In genomic region chr10:111168305-111168704, GRCm38 (mm10) we compare ENCODE assay signal across 15 mouse cellular contexts. TPM values are rescaled to one million over a fixed set of nuclear protein-coding genes. Genes with fewer than 3 reads are reported as not detected.
A peak's percentile ranks its signal among the peaks of the same experiment; 100 is the strongest.
DNase-seq lines count a peak whose midpoint lies in the region; TF ChIP-seq lines count a peak whose summit lies in the region.
"Had no signal": no experiment of that assay in that cellular context is flagged by ENCODE, and none has a peak within 500 bp of the region (broad histone marks: within the 10 kb centered on the region; RNA-seq: fewer than 3 reads in every experiment).

No protein-coding gene starts in this region.

- intact Hi-C loops in left cerebral cortex, postnatal 14 days (cut with DNase I), result loop anchor here (5.0 kb wide), 1 partner anchor 61 kb away; no protein-coding TSS in a partner anchor
- intact Hi-C loops in left cerebral cortex, adult 2 months (cut with DNase I), result loop anchor here (5.0 kb wide), 1 partner anchor 84 kb away; no protein-coding TSS in a partner anchor

- H3K27me3 ChIP-seq in spleen, adult 2 months (ENCODE audit: control insufficient read depth, insufficient read depth, low read length), result no peaks in the 10 kb centered on the region
- H3K27me3 ChIP-seq: embryonic facial prominence, embryonic 12.5 days; hindbrain, embryonic 15.5 days; midbrain, embryonic 13.5 days had no signal

- no peaks in the 10 kb centered on the region for H3K36me3 ChIP-seq in spleen, adult 2 months (ENCODE audit: control insufficient read depth, insufficient read depth, low read length)
- H3K36me3 ChIP-seq: embryonic facial prominence, embryonic 12.5 days; hindbrain, embryonic 15.5 days; midbrain, embryonic 13.5 days had no signal

- peaks cover 17% of the 10 kb centered on the region; the same call in 1 of the 2 replicates for H3K4me1 ChIP-seq in spleen, adult 2 months (ENCODE audit: control insufficient read depth, insufficient read depth, insufficient read length)

- H3K4me3 ChIP-seq in spleen, adult 2 months (ENCODE audit: extremely low read depth, insufficient read depth, insufficient read length), result no peak overlapping the region
- H3K4me3 ChIP-seq in left cerebral cortex, adult 2 months, result no peak overlapping the region
- H3K4me3 ChIP-seq: embryonic facial prominence, embryonic 12.5 days; hindbrain, embryonic 15.5 days; midbrain, embryonic 13.5 days had no signal

- TF ChIP-seq CTCF in spleen, adult 2 months (IDR thresholded peaks at IDR 0.05; ENCODE audit: extremely low read depth, insufficient read depth, insufficient read length, insufficient replicate concordance), result no peak
- TF ChIP-seq CTCF in left cerebral cortex, adult 2 months (IDR thresholded peaks at IDR 0.05), result no peak

- no peak for TF ChIP-seq POLR2A in spleen, adult 2 months (IDR thresholded peaks at IDR 0.05; ENCODE audit: low read depth, low read length)

- no peak for DNase-seq in spleen, adult 2 months (ENCODE audit: low read depth in 1 of 2, low spot score in 2 of 2)
- DNase-seq in spleen, postnatal 14 days (ENCODE audit: low spot score in 2 of 2), result no peak
- peak; percentile 55 to 64 for DNase-seq in heart, adult 9 months (ENCODE audit: low spot score in 2 of 2)
- DNase-seq in liver, result peak; percentile 57
- no peak for DNase-seq in left cerebral cortex, postnatal 14 days (ENCODE audit: low spot score in 2 of 2)
- no peak for DNase-seq in layer of hippocampus, postnatal 14 days (ENCODE audit: low spot score in 2 of 2)
- DNase-seq in left cerebral cortex, adult 2 months (ENCODE audit: extremely low spot score in 1 of 2, low spot score in 2 of 2), result no peak
- DNase-seq: adrenal gland, postnatal 36 days; cerebellum, adult 2 months; gastrocnemius, postnatal 14 days; kidney, postnatal 25 days; lung, embryonic 14.5 days had no signal

- 64% methylated on average over 3 of the region's 3 CpGs for WGBS in spleen, adult 2 months

- H3K27ac ChIP-seq in spleen, adult 2 months (ENCODE audit: insufficient read depth, low read length), result 0 out of 2 replicates have a peak overlapping the region, but pooled peaks have one; percentile 24
- H3K27ac ChIP-seq in left cerebral cortex, adult 2 months, result no peak overlapping the region
- H3K27ac ChIP-seq: embryonic facial prominence, embryonic 12.5 days; hindbrain, embryonic 15.5 days; midbrain, embryonic 13.5 days had no signal

RNA-seq across cellular contexts. Expression of gene Osbpl8, which starts 3.8 kb away (rescaled TPM):
- 5.7 and 6.6 TPM in 2 replicates for polyA plus RNA-seq in spleen, adult 2 months (2012; rRNA removed)
- total RNA-seq in left cerebral cortex, postnatal 14 days (2021), result 10 to 100 TPM; 75.1 to 77.7 TPM
- total RNA-seq in layer of hippocampus, postnatal 14 days (2021), result 10 to 100 TPM; 55.7 to 59.3 TPM
- 100 to 1,000 TPM in 1 of 2 experiments, 10 to 100 TPM in 1; 93.8 to 104 TPM for total RNA-seq in left cerebral cortex, adult 2 months (2021)

Comparison
In these comparisons a context has a peak if more than half of its experiments do, and no peak if none do; other contexts are left out.
1. DNase-seq: peak in heart, adult 9 months (2 of 2) and liver (single experiment); none in spleen, adult 2 months (0 of 2), spleen, postnatal 14 days (0 of 2), left cerebral cortex, postnatal 14 days (0 of 2), layer of hippocampus, postnatal 14 days (0 of 2) and left cerebral cortex, adult 2 months (0 of 2).